Mouse (Mus musculus): ENCODE measurements around the gene Mknk1.

The Mknk1 gene

GRCm38 (mm10) chr4:115838696-115839641 is at the start of gene Mknk1:
Mknk1 (plus strand) TSS chr4:115839198.
- DNase-seq: peak; percentile 95 to 96

GRCm38 (mm10) chr4:115790864-115791263 is 48.1 kb upstream of the Mknk1 start:
- DNase-seq: no peak

DNA sequence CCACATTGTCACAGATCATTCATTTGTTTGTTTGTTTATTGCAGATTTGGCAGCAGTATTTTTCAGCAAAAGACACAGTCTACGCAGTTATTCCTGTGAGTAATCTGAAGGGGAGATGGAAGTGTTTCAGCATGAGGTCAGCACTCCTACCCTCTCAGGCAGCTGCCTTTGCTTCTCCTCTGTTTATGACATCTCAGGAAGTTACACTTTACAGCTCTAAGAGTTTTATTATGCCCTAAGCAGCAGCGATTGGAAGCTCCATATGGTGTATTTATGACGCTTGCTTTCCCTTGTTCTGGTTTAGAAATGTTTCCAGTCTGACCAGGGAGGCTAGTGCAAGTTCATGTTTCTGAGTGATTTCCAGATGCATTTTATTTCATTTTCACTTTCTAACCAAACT is 43.6 kb upstream of the Mknk1 start:
- DNase-seq: no peak

- no peak for DNase-seq
Measured at GRCm38 (mm10) chr4:115799981-115800380, 39.0 kb upstream of the Mknk1 start.

GRCm38 (mm10) chr4:115812326-115812725 is 26.7 kb upstream of the Mknk1 start:
- no peak for DNase-seq

DNA sequence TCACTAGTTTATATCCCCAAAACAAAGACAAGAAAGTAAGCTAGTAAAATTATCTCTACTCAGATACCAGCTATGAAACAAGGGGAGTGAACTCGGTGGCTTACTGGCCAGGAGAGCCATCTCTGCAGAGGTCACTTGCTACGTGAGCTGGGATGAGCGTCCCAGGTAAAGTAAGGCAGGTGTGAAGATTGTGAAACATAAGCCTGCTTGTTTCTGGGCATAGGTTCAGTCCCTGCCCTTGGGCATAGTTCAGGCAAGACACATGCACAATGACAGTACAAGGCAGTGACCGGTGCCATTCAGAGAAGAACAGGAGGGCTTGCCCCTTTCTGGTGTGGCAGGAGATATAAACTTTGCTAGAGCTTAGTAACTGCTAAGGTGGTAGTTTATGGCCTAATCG is 23.4 kb upstream of the Mknk1 start:
- no peak for DNase-seq

- DNase-seq: no peak
Measured at GRCm38 (mm10) chr4:115820199-115820598, 18.8 kb upstream of the Mknk1 start.

DNA sequence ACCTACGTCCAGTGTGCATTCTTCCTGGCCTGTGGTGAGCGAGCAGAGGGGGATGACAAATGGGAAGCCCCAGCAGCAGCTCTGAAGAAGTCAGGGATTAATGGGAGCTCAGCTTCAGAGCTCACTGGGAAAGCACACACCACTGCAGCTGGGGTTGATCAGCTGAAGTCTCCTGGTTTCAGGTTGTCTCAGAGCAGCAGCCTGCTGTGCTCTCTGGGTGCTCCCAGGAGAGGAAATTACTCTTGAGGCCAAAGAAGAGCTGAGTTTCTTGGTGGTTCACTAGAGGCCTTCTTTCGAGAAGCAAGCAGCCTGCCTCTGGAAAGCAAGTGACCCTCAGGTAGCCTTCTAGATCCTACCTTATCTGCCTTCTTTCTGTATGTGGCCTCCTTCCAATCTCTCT is 18.1 kb upstream of the Mknk1 start:
- DNase-seq: no peak

DNA sequence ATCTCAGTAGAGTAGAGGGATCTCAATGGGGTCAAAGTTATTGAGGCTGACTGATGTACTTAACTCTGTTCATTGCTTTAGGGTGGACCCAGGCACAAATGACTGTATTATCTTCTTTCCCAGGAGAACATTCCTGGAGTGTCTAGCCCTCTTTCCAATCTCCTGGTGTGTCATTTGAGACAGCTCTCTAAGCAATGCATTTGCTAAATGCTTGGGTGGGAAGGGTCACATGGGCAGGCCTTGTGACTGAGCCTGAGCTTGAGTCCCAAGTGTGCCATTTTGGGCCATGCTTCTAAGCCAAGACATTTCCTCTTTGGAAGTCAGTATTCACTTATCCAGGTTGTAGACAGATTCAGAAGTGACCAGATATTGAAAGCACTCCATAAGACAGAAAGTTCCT is 17.6 kb upstream of the Mknk1 start:
- DNase-seq: no peak

DNA sequence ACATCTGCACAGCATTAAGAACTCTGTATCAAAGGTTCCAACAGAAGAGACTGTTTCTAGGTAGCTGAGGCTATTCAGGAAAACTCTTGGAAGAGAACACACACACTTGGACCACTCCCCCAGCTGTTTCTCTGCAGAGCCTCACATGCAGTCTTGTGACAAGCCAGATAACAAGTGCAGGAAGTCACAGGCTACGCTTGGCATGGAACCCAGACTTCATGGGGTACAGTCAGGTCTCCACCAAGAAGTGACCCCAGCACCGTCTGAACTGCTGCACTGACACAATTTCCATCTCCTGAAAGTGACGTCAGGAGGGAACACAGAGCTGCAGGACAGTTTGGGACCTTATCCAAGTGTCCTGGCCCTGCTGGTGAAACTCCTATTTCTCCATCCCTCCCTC is 17.1 kb upstream of the Mknk1 start:
- DNase-seq: no peak

DNA sequence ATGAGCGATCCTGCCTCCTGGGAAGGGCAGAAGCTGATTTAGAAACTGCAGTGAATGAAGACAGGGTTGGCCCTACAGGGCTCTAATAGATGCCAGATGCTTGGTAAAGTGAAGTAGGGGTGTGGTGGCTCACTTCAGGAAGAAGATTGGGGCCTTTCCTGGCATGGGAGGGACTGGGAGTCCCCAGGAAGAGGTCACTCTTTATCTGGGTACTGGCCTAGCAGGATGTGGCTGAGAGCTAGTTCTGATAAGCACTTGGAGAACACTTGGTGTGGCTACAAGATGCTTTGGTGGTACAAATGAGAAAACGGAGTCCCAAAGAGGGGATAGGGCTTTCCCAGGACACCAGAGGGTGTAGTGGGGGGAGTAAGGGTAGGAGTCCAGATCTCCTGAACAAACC is 14.8 kb upstream of the Mknk1 start:
- no peak for DNase-seq

- no peak for DNase-seq
Measured at GRCm38 (mm10) chr4:115825271-115825670, 13.7 kb upstream of the Mknk1 start.

DNA sequence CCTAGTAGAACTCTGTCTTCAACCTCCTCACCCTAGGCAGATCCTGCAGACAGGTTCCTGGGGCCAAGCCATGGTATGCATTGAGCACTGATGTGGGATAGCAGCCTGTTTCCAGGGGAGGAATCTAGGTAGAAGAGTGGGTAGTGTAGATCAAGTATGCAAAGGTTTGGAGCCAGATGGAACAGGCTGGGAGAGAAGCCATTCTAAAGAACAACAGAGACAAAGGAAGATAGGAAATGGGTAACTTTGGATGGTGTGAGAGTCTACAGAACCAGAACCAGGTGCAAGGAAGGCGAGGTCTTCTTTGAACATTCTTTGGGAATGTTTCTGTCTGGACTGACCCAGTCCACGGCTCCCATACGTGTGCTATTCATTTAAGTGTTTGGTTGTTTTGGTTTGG is 11.9 kb upstream of the Mknk1 start:
- no peak for DNase-seq

DNA sequence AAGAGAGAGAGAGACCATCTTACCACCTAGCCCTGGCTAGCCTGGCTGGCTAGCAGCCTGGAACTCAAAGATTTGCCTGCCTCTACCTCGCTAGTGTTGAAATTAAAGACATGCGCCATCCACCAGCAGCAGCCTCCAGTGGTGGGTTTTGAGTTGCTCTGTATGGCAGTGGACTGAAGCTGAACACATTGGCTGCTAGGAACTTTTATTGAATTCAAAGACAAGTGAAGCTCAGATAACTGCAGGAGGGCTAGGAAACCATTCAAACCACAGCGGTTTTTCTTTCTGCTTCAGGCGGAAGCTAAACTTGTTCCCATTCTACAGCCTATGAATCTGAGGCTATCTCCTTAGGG is 11.5 kb upstream of the Mknk1 start:
- no peak for DNase-seq

DNA sequence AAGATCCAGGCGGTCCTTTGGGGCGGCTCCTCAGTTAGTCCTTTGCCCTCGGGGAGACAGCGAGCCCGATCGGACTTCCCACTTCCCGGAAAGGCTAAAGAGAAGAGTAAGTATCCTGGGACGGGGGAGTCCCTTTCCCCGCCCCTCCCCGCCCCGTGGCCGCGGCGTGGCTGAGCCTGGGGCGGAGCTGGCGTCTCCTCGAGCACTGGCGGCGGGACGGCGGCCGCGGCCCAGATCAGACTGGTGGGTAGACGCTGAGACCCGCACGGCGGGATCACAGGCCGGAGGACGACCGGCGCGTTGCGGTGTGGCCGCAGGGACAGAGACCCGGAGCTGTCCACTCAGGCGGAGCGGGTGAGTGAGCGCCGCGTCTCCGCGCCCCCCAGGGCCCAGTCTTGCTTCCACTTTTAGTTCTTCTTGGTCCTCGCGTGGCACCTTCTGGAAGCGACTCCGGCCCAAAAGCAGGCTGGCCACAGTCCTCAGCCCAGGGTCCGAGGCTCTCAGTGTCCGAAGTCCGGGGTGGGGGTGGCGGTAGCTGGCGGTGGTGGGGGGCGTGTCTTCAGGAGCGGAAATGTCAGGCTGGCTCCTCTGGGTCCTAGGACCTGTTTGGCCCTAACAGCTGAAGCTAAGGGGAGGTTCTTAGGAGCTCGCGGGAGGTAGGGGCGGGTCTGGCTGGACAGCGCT is 11.0 kb upstream of the Mknk1 start, which contains the start of gene Mob3c:
Mob3c (plus strand) TSS at position 205 of the 684 bp plus-strand sequence.
- DNase-seq: peak; percentile 68

GRCm38 (mm10) chr4:115828572-115828902 is 10.5 kb upstream of the Mknk1 start:
- no peak for DNase-seq

- no peak for DNase-seq
Measured at GRCm38 (mm10) chr4:115830491-115830890, 8.5 kb upstream of the Mknk1 start.

DNA sequence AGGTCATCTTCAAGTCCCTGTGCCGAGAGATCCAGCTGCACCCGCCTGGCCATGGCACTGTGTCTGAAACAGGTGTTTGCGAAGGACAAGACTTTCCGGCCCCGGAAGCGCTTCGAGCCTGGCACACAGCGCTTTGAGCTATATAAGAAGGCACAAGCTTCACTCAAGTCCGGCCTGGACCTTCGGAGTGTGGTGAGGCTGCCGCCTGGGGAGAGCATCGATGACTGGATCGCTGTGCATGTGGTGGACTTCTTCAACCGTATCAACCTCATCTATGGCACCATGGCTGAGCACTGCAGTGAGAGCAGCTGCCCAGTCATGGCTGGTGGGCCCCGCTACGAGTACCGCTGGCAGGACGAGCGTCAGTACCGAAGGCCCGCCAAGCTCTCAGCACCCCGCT is 7.8 kb upstream of the Mknk1 start:
- DNase-seq: no peak

- no peak for DNase-seq
Measured at GRCm38 (mm10) chr4:115832040-115832439, 7.0 kb upstream of the Mknk1 start.

- DNase-seq: no peak
Measured at GRCm38 (mm10) chr4:115835576-115835975, 3.4 kb upstream of the Mknk1 start.

- DNase-seq: peak in 1 of 2 experiments; percentile 15
Measured at GRCm38 (mm10) chr4:115838196-115838595, 802 bp upstream of the Mknk1 start.

GRCm38 (mm10) chr4:115839956-115840355 is 958 bp downstream of the Mknk1 start:
- DNase-seq: no peak

DNA sequence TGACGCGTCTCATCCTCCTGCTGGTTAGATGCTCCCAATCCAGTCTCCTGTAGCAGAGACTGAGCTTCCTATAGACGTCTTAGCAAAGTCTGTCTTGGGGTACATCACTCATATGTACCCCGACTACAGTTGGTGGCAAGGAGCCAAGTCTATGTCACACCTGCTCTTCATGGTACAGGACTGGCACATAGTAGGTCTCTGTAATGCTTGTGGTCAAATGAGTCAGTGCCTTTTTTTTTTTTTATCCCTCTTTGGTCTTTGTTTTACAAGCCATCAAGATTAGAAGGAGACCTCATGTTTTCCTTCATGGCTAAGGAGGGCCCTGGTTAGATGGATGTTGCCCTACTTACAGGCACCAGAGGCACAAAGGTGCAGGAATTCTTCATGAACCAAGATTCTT is 1.8 kb downstream of the Mknk1 start:
- DNase-seq: no peak

- no peak for DNase-seq
Measured at GRCm38 (mm10) chr4:115846656-115847055, 7.7 kb downstream of the Mknk1 start.
